Mouse (Mus musculus): ENCODE results near the gene Galnt7. TPM values are rescaled to one million over a fixed set of nuclear protein-coding genes. Genes with fewer than 3 reads are reported as not detected.

Gene Galnt7
- polyA plus RNA-seq, 1 experiment from 2014 or later: 3.7 TPM

DNA sequence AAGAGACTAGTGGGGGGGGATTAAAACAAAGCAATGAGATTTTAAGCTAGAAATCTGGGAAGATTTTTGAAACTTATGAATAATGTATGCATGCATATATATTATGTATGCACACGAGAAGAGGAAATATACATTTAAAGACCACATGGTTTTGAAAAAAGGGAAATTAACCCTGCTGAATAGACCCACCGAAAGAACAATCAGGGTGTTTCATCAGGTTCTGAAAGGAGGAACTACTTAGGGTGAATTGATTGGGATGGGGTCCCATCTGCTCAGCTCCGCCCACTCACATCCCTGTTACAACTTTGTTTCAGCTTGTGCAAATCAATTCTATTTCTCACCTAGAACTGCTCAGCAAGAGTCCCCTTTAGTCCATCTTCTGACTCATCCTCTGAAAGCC is 57.0 kb downstream of the Galnt7 start:
- H3K27ac ChIP-seq (ENCODE audit: low read length): no peak overlapping the region
- no peaks in the 10 kb centered on the region for H3K9me3 ChIP-seq (replicated peaks; ENCODE audit: control insufficient read depth, low read length)
- peaks cover 4% of the 10 kb centered on the region for H3K4me1 ChIP-seq (ENCODE audit: control insufficient read depth, low read depth, low read length)
- no peak overlapping the region for H3K4me3 ChIP-seq (ENCODE audit: low read depth, low read length)
- no peak overlapping the region for H3K4me2 ChIP-seq (ENCODE audit: low read depth, low read length)
- ATAC-seq (ENCODE audit: low read depth): no peak
- no peaks in the 10 kb centered on the region for H3K27me3 ChIP-seq (ENCODE audit: control insufficient read depth, insufficient read depth, low read depth, low read length)
- 30% methylated on average over 3 of the region's 3 CpGs for WGBS (ENCODE audit: insufficient replicate concordance)
- no peaks in the 10 kb centered on the region for H3K36me3 ChIP-seq (ENCODE audit: control insufficient read depth, insufficient read depth)
- H3K9ac ChIP-seq (ENCODE audit: low read depth, low read length): no peak overlapping the region

DNA sequence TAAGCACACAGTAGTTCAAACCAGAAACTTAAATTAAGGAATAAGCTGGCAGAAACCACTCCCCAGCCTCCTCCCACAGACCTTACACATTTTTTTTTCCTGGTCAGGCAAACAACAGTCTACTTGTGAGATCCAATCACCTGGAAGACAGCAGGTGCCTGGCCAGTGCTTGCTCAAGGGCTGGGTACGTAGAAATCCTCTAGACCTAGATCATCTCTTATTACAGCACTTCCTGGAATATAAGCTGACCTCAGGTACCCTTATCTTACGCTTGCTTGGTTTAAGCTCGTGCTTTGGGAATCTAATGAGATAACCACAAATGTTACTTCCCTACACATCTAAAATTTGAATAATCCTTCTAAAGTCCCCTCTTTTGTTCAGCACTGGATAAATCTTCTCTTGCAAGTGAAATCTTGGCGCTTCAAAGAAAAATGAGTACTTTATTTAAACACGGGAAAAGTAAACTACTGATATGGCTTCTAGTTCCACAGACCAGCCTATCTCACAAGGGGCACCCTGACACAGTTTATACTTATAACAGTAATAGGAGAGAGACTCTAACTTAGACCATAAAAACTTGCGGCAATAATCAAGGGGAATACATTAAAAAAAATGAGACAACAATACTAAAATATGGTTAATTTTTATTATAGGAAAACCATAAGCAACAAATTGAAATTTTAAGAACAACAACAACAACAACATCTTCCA is 58.5 kb downstream of the Galnt7 start:
- Histone ChIP-seq H3K36me3 (ENCODE audit: control insufficient read depth, insufficient read depth) (no peaks in the 10 kb centered on the region), H3K27ac (ENCODE audit: low read length) (no peak overlapping the region), H3K4me3 (ENCODE audit: low read depth, low read length) (no peak overlapping the region), H3K4me2 (ENCODE audit: low read depth, low read length) (no peak overlapping the region), H3K9me3 (replicated peaks; ENCODE audit: control insufficient read depth, low read length) (no peaks in the 10 kb centered on the region), H3K9ac (ENCODE audit: low read depth, low read length) (no peak overlapping the region), H3K27me3 (ENCODE audit: control insufficient read depth, insufficient read depth, low read depth, low read length) (no peaks in the 10 kb centered on the region), H3K4me1 (ENCODE audit: control insufficient read depth, low read depth, low read length) (peaks cover 4% of the 10 kb centered on the region)
- WGBS (ENCODE audit: insufficient replicate concordance): 29% methylated on average over 6 of the region's 6 CpGs
- ATAC-seq (ENCODE audit: low read depth): no peak

DNA sequence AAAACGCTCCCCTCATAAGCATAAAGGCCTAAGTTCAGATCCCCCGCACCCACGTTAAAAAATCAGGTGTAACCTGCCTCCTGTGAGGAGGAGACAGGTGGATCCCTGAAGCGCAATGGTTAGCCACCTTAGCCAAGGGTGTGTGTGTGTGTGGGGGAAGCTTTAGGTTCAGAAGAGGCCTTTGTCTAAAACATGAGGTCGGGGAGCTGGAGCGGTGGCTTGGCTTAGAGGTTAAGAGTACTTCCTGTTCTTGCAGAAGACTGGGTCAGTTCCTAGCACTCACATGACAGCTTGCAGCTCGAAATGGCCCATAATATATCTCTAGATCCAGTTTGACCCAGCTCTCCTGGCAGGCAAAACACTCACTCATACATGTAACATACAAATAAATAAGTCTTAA is 60.2 kb downstream of the Galnt7 start:
- H3K4me1 ChIP-seq (ENCODE audit: control insufficient read depth, low read depth, low read length): peaks cover 4% of the 10 kb centered on the region
- H3K4me2 ChIP-seq (ENCODE audit: low read depth, low read length): no peak overlapping the region
- no peak overlapping the region for H3K9ac ChIP-seq (ENCODE audit: low read depth, low read length)
- no peaks in the 10 kb centered on the region for H3K36me3 ChIP-seq (ENCODE audit: control insufficient read depth, insufficient read depth)
- no peaks in the 10 kb centered on the region for H3K27me3 ChIP-seq (ENCODE audit: control insufficient read depth, insufficient read depth, low read depth, low read length)
- H3K4me3 ChIP-seq (ENCODE audit: low read depth, low read length): no peak overlapping the region
- 46% methylated on average over 7 of the region's 7 CpGs for WGBS (ENCODE audit: insufficient replicate concordance)
- no peak for ATAC-seq (ENCODE audit: low read depth)
- H3K27ac ChIP-seq (ENCODE audit: low read length): no peak overlapping the region
- no peaks in the 10 kb centered on the region for H3K9me3 ChIP-seq (replicated peaks; ENCODE audit: control insufficient read depth, low read length)

DNA sequence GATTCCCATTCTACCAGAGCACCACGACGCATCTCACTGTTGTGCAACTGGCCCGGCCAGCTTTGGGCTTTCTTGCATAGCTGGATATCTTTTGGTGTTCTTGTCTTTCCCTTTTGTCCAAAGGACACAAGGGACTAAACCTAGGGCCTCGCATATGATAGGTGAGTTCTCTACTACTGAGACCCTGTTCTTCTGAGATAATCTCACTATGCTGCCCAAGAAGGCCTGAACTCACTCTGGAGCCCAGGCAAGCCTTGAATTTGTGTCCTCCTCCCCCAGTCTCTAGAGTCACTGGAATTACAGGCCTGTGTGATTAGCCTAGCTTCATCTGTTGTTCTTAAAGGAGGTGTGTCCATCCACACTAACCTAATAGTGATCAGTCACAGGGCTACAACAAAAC is 61.2 kb downstream of the Galnt7 start:
- no peak for ATAC-seq (ENCODE audit: low read depth)

DNA sequence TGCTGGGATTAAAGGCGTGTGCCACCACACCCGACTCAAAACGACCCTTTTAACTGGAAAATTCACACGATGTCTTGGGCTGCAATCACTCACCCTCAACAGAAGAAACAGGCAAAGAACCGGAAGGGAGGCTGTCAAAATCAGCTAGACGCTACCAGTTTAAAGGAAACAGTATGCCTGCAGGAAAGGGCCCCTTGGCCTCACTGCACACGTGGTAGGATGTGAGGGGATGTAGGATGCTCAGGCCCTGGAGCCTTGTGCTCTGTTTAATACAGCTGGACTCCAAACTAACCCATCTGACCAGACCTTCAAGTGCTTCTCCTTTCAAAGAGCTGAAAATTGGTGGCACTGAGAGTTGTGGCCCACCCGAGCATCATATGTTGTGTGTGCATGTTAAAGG is 62.8 kb downstream of the Galnt7 start:
- WGBS (ENCODE audit: insufficient replicate concordance): 30% methylated on average over 8 of the region's 8 CpGs
- no peak for ATAC-seq (ENCODE audit: low read depth)
- no peaks in the 10 kb centered on the region for H3K27me3 ChIP-seq (ENCODE audit: control insufficient read depth, insufficient read depth, low read depth, low read length)
- H3K4me1 ChIP-seq (ENCODE audit: control insufficient read depth, low read depth, low read length): peaks cover 4% of the 10 kb centered on the region
- no peaks in the 10 kb centered on the region for H3K9me3 ChIP-seq (replicated peaks; ENCODE audit: control insufficient read depth, low read length)
- no peaks in the 10 kb centered on the region for H3K36me3 ChIP-seq (ENCODE audit: control insufficient read depth, insufficient read depth)
- H3K9ac ChIP-seq (ENCODE audit: low read depth, low read length): no peak overlapping the region
- H3K4me2 ChIP-seq (ENCODE audit: low read depth, low read length): no peak overlapping the region
- no peak overlapping the region for H3K4me3 ChIP-seq (ENCODE audit: low read depth, low read length)
- no peak overlapping the region for H3K27ac ChIP-seq (ENCODE audit: low read length)

More for the DNA sequence above, 61.2 kb downstream of the Galnt7 start:
- peaks cover 4% of the 10 kb centered on the region for H3K4me1 ChIP-seq (ENCODE audit: control insufficient read depth, low read depth, low read length)
- no peak overlapping the region for H3K9ac ChIP-seq (ENCODE audit: low read depth, low read length)
- WGBS (ENCODE audit: insufficient replicate concordance): 63% methylated on average over 4 of the region's 4 CpGs
- H3K36me3 ChIP-seq (ENCODE audit: control insufficient read depth, insufficient read depth): no peaks in the 10 kb centered on the region
- H3K4me2 ChIP-seq (ENCODE audit: low read depth, low read length): no peak overlapping the region
- H3K27ac ChIP-seq (ENCODE audit: low read length): no peak overlapping the region
- no peaks in the 10 kb centered on the region for H3K27me3 ChIP-seq (ENCODE audit: control insufficient read depth, insufficient read depth, low read depth, low read length)
- H3K4me3 ChIP-seq (ENCODE audit: low read depth, low read length): no peak overlapping the region
- H3K9me3 ChIP-seq (replicated peaks; ENCODE audit: control insufficient read depth, low read length): no peaks in the 10 kb centered on the region

DNA sequence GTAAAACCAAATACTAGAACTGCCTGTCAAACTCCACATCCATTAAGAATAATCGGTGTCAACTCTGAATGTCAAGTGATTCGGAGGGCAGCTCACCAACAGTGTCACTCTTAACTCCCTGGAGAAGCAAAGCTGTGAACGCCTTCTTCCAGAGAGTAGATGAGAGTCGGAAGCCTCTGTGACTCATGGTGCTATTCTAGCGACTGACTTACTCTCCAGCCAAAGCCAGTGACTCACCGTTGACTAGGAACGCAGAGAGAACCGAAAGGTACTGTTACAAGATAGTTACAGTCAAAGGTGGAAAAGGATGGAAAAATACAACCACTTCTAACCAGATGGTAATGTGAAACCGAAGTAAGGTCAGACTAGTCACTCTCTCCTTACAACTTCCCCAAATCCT is 63.7 kb downstream of the Galnt7 start:
- H3K9me3 ChIP-seq (replicated peaks; ENCODE audit: control insufficient read depth, low read length): no peaks in the 10 kb centered on the region
- ATAC-seq (ENCODE audit: low read depth): no peak
- no peaks in the 10 kb centered on the region for H3K27me3 ChIP-seq (ENCODE audit: control insufficient read depth, insufficient read depth, low read depth, low read length)
- peaks cover 3% of the 10 kb centered on the region for H3K4me1 ChIP-seq (ENCODE audit: control insufficient read depth, low read depth, low read length)
- no peak overlapping the region for H3K27ac ChIP-seq (ENCODE audit: low read length)
- WGBS (ENCODE audit: insufficient replicate concordance): 75% methylated on average over 9 of the region's 9 CpGs
- no peak overlapping the region for H3K9ac ChIP-seq (ENCODE audit: low read depth, low read length)
- H3K36me3 ChIP-seq (ENCODE audit: control insufficient read depth, insufficient read depth): no peaks in the 10 kb centered on the region
- no peak overlapping the region for H3K4me2 ChIP-seq (ENCODE audit: low read depth, low read length)
- H3K4me3 ChIP-seq (ENCODE audit: low read depth, low read length): no peak overlapping the region

DNA sequence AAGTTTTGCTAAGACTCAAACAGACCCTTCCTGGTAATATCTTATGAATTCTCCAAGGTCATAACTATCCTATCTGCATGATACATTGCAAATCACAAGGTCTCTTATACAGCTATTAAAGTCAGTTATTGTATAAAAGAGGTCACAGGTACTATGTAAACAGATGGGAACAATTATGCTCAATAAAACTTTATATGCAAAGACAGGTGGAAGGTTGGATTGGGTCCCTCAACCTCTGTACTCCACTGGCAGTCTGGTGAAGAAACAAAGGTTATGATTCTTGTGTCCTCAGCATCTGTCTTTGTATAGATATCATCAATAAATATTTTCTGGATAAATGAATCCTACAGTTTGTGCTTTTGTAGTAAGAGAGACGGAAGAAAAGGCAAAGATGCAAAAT is 64.2 kb downstream of the Galnt7 start:
- H3K27me3 ChIP-seq (ENCODE audit: control insufficient read depth, insufficient read depth, low read depth, low read length): no peaks in the 10 kb centered on the region
- no peaks in the 10 kb centered on the region for H3K9me3 ChIP-seq (replicated peaks; ENCODE audit: control insufficient read depth, low read length)
- H3K9ac ChIP-seq (ENCODE audit: low read depth, low read length): no peak overlapping the region
- ATAC-seq (ENCODE audit: low read depth): no peak
- H3K4me3 ChIP-seq (ENCODE audit: low read depth, low read length): no peak overlapping the region
- no peak overlapping the region for H3K27ac ChIP-seq (ENCODE audit: low read length)
- no peak overlapping the region for H3K4me2 ChIP-seq (ENCODE audit: low read depth, low read length)
- no peaks in the 10 kb centered on the region for H3K36me3 ChIP-seq (ENCODE audit: control insufficient read depth, insufficient read depth)
- WGBS (ENCODE audit: insufficient replicate concordance): 73% methylated on average over 1 of the region's 1 CpGs
- H3K4me1 ChIP-seq (ENCODE audit: control insufficient read depth, low read depth, low read length): peaks cover 2% of the 10 kb centered on the region

DNA sequence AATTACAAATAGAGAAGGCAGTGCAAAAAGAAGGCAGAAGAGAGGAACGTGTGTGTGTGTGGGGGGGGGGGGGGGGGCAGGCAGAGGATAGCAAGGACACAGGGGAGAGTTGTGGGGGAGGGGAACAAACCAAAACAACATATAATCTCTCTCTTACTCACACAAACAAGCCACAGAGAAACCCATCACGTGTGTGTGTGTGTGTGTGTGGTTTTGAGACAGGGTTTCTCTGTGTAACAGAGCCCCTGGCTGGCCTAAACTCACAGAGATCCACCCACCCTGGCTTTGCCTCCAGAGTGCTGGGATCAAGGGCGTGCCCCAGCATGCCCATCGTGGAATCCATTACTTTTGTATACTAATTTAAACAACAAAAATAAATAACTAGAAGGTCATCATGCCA is 66.2 kb downstream of the Galnt7 start:
- H3K4me3 ChIP-seq (ENCODE audit: low read depth, low read length): no peak overlapping the region
- no peak for ATAC-seq (ENCODE audit: low read depth)
- 36% methylated on average over 4 of the region's 4 CpGs for WGBS (ENCODE audit: insufficient replicate concordance)
- no peaks in the 10 kb centered on the region for H3K36me3 ChIP-seq (ENCODE audit: control insufficient read depth, insufficient read depth)
- no peak overlapping the region for H3K9ac ChIP-seq (ENCODE audit: low read depth, low read length)
- no peak overlapping the region for H3K27ac ChIP-seq (ENCODE audit: low read length)
- H3K4me2 ChIP-seq (ENCODE audit: low read depth, low read length): no peak overlapping the region
- peaks cover 1% of the 10 kb centered on the region for H3K4me1 ChIP-seq (ENCODE audit: control insufficient read depth, low read depth, low read length)
- H3K27me3 ChIP-seq (ENCODE audit: control insufficient read depth, insufficient read depth, low read depth, low read length): no peaks in the 10 kb centered on the region
- no peaks in the 10 kb centered on the region for H3K9me3 ChIP-seq (replicated peaks; ENCODE audit: control insufficient read depth, low read length)

DNA sequence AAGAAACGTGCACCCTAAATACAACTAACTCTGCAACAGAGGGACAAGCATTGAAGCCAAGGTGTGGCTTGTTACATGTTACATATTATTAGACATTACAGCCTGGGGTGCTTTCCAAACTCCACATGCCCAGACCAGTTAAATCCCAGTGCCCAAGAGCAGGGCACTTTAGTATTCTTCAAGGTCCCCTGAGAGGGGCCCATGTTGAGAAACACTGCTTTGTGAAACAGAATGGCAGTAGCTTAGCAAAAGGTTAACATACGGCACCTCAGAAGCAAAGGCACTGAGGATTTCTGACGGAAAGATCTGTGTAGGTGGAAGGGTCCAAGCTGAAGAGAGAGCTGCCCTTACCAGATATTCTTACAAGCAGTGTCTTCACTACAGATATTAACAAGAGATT is 67.0 kb downstream of the Galnt7 start:
- whole genome bisulfite sequencing (ENCODE audit: insufficient replicate concordance): 65% methylated on average over 3 of the region's 3 CpGs
- no peaks in the 10 kb centered on the region for H3K36me3 ChIP-seq (ENCODE audit: control insufficient read depth, insufficient read depth)
- H3K4me2 ChIP-seq (ENCODE audit: low read depth, low read length): no peak overlapping the region
- no peak overlapping the region for H3K4me3 ChIP-seq (ENCODE audit: low read depth, low read length)
- no peak overlapping the region for H3K27ac ChIP-seq (ENCODE audit: low read length)
- H3K27me3 ChIP-seq (ENCODE audit: control insufficient read depth, insufficient read depth, low read depth, low read length): no peaks in the 10 kb centered on the region
- H3K4me1 ChIP-seq (ENCODE audit: control insufficient read depth, low read depth, low read length): no peaks in the 10 kb centered on the region
- ATAC-seq (ENCODE audit: low read depth): no peak
- H3K9ac ChIP-seq (ENCODE audit: low read depth, low read length): no peak overlapping the region
- H3K9me3 ChIP-seq (replicated peaks; ENCODE audit: control insufficient read depth, low read length): no peaks in the 10 kb centered on the region

All from liver, embryonic 16.5 days (tissue).